Mouse (Mus musculus) ES-E14 (cell line): ENCODE data around the gene Auh.

Source experiments
- CHD2 ChIP-seq: IDR thresholded peaks from 2 replicates; pipeline ENCODE4 v1.6.1; 2014; ENCODE audit warnings: mild to moderate bottlenecking, low read depth, low read length, inconsistent platforms
- MAFK ChIP-seq: IDR thresholded peaks from 2 replicates; pipeline ENCODE4 v1.6.1; 2014; ENCODE audit warnings: mild to moderate bottlenecking, low read depth, low read length, inconsistent platforms; ENCODE audit not compliant: insufficient read depth
- ZC3H11A ChIP-seq: IDR thresholded peaks from 2 replicates; pipeline ENCODE4 v1.6.1; 2012; ENCODE audit warnings: low read depth, mild to moderate bottlenecking, inconsistent platforms, low read length, borderline replicate concordance
- ZNF384 ChIP-seq: IDR thresholded peaks from 2 replicates; pipeline ENCODE4 v1.6.1; 2012; ENCODE audit warnings: low read depth, low read length, inconsistent platforms

DNA sequence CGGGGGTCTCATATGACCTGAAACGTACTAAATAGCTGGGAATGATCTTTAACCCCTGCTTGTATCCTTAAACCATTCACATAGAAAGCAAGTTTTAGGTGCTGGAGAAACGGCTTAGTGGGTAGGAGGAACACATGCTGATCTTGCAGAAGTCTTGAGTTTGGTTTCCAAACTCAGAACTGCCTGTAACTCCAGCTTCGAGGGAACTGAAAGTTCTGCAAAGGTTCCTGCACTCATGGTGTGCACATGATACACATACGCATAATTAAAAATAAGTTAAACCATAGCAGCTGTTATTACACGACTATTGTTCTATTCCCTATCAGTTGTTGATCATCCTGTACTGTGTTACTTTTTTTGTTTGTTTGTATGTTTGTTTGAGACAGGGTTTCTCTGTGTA, 32.9 kb upstream of the Auh start:
- TF ChIP-seq ZNF384 (no peak), MAFK (no peak), CHD2 (no peak), ZC3H11A (no peak)
